Mouse (Mus musculus) heart, postnatal 10 days (tissue): ENCODE measurements at regions not wholly inside any gene's neighbourhood (a gene's known extent, or its start where the extent isn't known, plus 50 kb on each side); places are given as distances from the start of the nearest gene placed in this dataset.
"Not testable (repeated sequence)": the region's sequence is repeated elsewhere in the genome, so short reads cannot be mapped to it uniquely, and the experiment has no call there.

Experiments
- DNase-seq, 2 experiments: peaks; one replicate each; pipeline ENCODE4 v3.0.0; 2021
- intact Hi-C: fragments of 180-260 bp; cut with DNase I; formaldehyde crosslinking; loops from one replicate; pipeline ENCODE4 v1.15.1; 2025

GRCm38 (mm10) chr14:71115095-71115797 lies 515.6 kb upstream of the Fam160b2 start:
- no peak for DNase-seq
- intact Hi-C loops, result no loop called here

- no peak for DNase-seq
- intact Hi-C loops, result no loop called here
Measured at GRCm38 (mm10) chr14:71113198-71113597, 513.6 kb upstream of the Fam160b2 start.

- intact Hi-C loops, result no loop called here
Measured at GRCm38 (mm10) chr14:71104617-71105016, 505.0 kb upstream of the Fam160b2 start.

GRCm38 (mm10) chr14:71103955-71104354 lies 504.3 kb upstream of the Fam160b2 start:
- intact Hi-C loops, result no loop called here
- no peak for DNase-seq

More at GRCm38 (mm10) chr14:71104617-71105016, 505.0 kb upstream of the Fam160b2 start:
- DNase-seq, result no peak

GRCm38 (mm10) chr14:71095661-71096422 lies 496.2 kb upstream of the Fam160b2 start:
- intact Hi-C loops, result no loop called here
- DNase-seq, result no peak

GRCm38 (mm10) chr14:71092626-71093326 lies 493.1 kb upstream of the Fam160b2 start:
- DNase-seq, result peak; percentile 58 to 60
- intact Hi-C loops, result no loop called here

- DNase-seq, result no peak
- intact Hi-C loops, result no loop called here
Measured at GRCm38 (mm10) chr14:71085721-71086120, 486.1 kb upstream of the Fam160b2 start.

GRCm38 (mm10) chr14:71082327-71082726 lies 482.7 kb upstream of the Fam160b2 start:
- DNase-seq, result no peak
- intact Hi-C loops, result no loop called here

- no peak for DNase-seq
- intact Hi-C loops, result no loop called here
Measured at GRCm38 (mm10) chr14:71075671-71076070, 476.0 kb upstream of the Fam160b2 start.

GRCm38 (mm10) chr14:71074019-71074418 lies 474.4 kb upstream of the Fam160b2 start:
- intact Hi-C loops, result no loop called here
- DNase-seq, result no peak

GRCm38 (mm10) chr14:71065669-71066068 lies 466.0 kb upstream of the Fam160b2 start:
- DNase-seq, result no peak

GRCm38 (mm10) chr14:71056601-71057000 lies 457.0 kb upstream of the Fam160b2 start:
- DNase-seq, result no peak
- intact Hi-C loops, result no loop called here

More at GRCm38 (mm10) chr14:71065669-71066068, 466.0 kb upstream of the Fam160b2 start:
- intact Hi-C loops, result no loop called here

- no peak for DNase-seq
- intact Hi-C loops, result no loop called here
Measured at GRCm38 (mm10) chr14:71055480-71055879, 455.8 kb upstream of the Fam160b2 start.

- no peak for DNase-seq
- intact Hi-C loops, result no loop called here
Measured at GRCm38 (mm10) chr14:71053788-71054641, 454.4 kb upstream of the Fam160b2 start.

GRCm38 (mm10) chr14:71047096-71047495 lies 447.5 kb upstream of the Fam160b2 start:
- intact Hi-C loops, result no loop called here

GRCm38 (mm10) chr14:71043879-71044770 lies 444.5 kb upstream of the Fam160b2 start:
- DNase-seq, intact Hi-C loops: not testable (repeated sequence)

More at GRCm38 (mm10) chr14:71047096-71047495, 447.5 kb upstream of the Fam160b2 start:
- no peak for DNase-seq

GRCm38 (mm10) chr14:71036620-71037019 lies 437.0 kb upstream of the Fam160b2 start:
- intact Hi-C loops, result loop anchor here (10.0 kb wide), 1 partner anchor 498 kb away; no protein-coding TSS in a partner anchor
- DNase-seq, result no peak

- intact Hi-C loops, result loop anchor here (10.0 kb wide), 1 partner anchor 501 kb away; no protein-coding TSS in a partner anchor
- no peak for DNase-seq
Measured at GRCm38 (mm10) chr14:71033586-71033985, 434.0 kb upstream of the Fam160b2 start.
